Mouse (Mus musculus) embryonic fibroblast, embryonic 13.5 days (primary cell): ENCODE results near the gene Nupr1. TPM values are rescaled to one million over a fixed set of nuclear protein-coding genes. Genes with fewer than 3 reads are reported as not detected.
A peak's percentile ranks its signal among the peaks of the same experiment; 100 is the strongest.

ENCODE experiments used
- H3K27ac ChIP-seq: 2 replicates; pipeline ENCODE4 v1.5.1; 2012; ENCODE audit warnings: low read length, control low read depth, inconsistent platforms; ENCODE audit not compliant: insufficient read depth
- H3K4me1 ChIP-seq: 2 replicates; pipeline ENCODE4 v1.6.1; 2011; ENCODE audit warnings: low read length; ENCODE audit not compliant: control insufficient read depth, insufficient read depth
- H3K4me3 ChIP-seq: 2 replicates; pipeline ENCODE4 v1.5.1; 2011; ENCODE audit warnings: mild to moderate bottlenecking, control low read depth, low read length; ENCODE audit not compliant: insufficient read depth
- CTCF ChIP-seq: IDR thresholded peaks from 2 replicates; pipeline ENCODE4 v1.5.1; 2011; ENCODE audit warnings: mild to moderate bottlenecking, control low read depth, low read length, moderate library complexity, borderline replicate concordance; ENCODE audit not compliant: insufficient read depth
- POLR2A ChIP-seq: IDR thresholded peaks from 2 replicates; pipeline ENCODE4 v1.6.1; 2011; ENCODE audit warnings: low read depth, mild to moderate bottlenecking, control low read depth, low read length, moderate library complexity
- polyA plus RNA-seq: library from polyadenylated mRNA; stranded (reverse); fragments of >200 nt; gene quantifications from 2 replicates; pipeline ENCODE4 v1.2.4, GENCODE M21; 2011; ENCODE audit warnings: low read depth; ENCODE audit not compliant: missing spikeins, insufficient read length

The Nupr1 gene
- polyA plus RNA-seq, 1 experiment, result 179 TPM

DNA sequence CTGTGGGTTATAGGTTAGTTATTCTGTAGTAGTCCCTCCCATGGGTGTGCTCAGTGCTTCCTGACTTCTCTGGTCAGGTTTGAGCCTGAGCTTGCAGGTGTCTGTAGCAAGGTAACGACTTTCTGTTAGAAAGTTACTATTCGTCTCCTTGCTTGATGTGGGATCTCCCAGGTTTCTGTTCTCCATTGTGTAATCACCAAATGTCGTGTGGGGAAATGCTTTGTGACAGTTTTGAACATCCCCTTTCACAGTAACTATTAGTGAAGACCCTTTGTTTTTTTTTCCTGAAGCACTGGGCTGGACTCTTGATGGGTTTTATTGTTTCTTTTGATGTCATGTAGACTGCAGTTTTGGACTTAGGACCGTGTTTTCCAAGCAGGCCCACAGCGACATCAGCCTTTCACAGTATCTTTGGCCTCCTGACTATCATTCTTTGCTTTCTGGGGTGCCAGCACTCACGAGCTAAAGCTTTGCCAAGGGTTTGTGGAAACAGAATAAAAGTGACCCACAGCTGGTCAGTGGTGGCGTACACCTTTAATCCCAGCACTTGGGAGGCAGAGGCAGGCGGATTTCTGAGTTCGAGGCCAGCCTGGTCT is 36.9 kb upstream of the Nupr1 start:
- H3K4me3 ChIP-seq, result no peak overlapping the region
- TF ChIP-seq CTCF, result no peak
- TF ChIP-seq POLR2A, result no peak
- no peaks in the 10 kb centered on the region for H3K4me1 ChIP-seq
- no peak overlapping the region for H3K27ac ChIP-seq

DNA sequence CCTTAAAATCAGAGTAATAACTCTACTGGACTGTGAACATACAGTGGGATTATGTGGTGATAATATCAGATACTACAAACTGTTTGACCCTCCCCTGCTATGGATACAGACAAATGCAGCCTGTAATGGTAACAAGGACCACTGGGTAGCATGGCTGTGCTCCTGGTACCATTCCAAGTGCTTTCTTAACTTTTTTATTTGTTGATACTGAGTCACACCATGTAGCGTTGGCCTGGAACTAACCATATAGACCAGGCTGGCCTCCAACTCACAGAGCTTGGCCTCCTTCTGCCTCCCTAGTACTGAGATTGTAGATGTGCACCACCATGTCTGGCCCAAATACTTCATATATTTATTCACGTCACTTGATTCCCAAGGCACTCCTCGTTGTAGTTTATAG is 34.6 kb upstream of the Nupr1 start:
- no peaks in the 10 kb centered on the region for H3K4me1 ChIP-seq
- H3K4me3 ChIP-seq, result no peak overlapping the region
- no peak for TF ChIP-seq POLR2A
- TF ChIP-seq CTCF, result no peak
- H3K27ac ChIP-seq, result no peak overlapping the region

- TF ChIP-seq POLR2A (no peak), CTCF (no peak)
- H3K4me1 ChIP-seq, result no peaks in the 10 kb centered on the region
- no peak overlapping the region for H3K27ac ChIP-seq
- H3K4me3 ChIP-seq, result no peak overlapping the region
Measured at GRCm38 (mm10) chr7:126663646-126664045, 33.0 kb upstream of the Nupr1 start.

DNA sequence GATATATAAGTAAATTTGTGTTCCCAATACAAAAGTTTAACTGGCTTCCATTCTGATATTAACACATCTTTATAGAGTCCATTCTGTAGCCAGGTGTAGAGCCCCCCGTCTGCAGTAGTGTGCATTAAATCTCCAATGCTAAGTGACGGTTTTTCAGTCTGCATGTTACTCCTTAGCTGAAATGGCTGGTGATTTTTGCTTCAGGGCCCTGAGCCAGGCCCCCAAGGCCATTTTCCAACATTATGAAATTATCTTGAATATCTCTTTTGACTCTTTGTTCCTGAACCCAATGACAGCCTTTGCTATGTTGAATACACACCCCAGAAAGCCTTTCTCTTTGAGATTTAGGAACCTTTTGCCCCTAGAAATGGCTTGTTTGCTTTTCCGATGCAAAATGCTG is 29.1 kb upstream of the Nupr1 start:
- TF ChIP-seq CTCF, result no peak
- no peak for TF ChIP-seq POLR2A
- Histone ChIP-seq H3K4me1 (no peaks in the 10 kb centered on the region), H3K27ac (no peak overlapping the region), H3K4me3 (no peak overlapping the region)

DNA sequence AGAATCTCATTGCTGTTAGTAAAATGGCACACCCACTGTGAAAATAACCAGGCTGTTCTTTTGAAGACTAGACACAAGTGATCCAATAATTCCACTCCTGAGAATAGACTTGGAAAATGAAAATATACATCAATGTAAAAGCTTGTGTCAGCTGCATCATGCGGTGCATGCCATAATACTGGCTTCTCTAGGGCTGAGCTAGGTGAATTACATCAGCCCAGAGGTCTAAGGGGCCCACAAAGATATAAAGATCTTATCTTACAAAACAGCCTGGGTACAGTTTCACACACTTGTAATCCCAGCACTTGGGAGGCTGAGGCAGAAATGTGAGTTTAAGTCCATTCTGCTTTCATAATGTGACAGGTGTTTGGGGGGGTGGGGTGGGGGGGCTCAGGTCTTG is 26.9 kb upstream of the Nupr1 start:
- no peak for TF ChIP-seq CTCF
- TF ChIP-seq POLR2A, result no peak
- H3K4me3 ChIP-seq, result no peak overlapping the region
- H3K4me1 ChIP-seq, result no peaks in the 10 kb centered on the region
- H3K27ac ChIP-seq, result no peak overlapping the region

GRCm38 (mm10) chr7:126655695-126656094 is 25.0 kb upstream of the Nupr1 start:
- TF ChIP-seq CTCF, result no peak
- no peak for TF ChIP-seq POLR2A
- H3K4me1 ChIP-seq, result no peaks in the 10 kb centered on the region
- H3K27ac ChIP-seq, result no peak overlapping the region
- H3K4me3 ChIP-seq, result no peak overlapping the region

DNA sequence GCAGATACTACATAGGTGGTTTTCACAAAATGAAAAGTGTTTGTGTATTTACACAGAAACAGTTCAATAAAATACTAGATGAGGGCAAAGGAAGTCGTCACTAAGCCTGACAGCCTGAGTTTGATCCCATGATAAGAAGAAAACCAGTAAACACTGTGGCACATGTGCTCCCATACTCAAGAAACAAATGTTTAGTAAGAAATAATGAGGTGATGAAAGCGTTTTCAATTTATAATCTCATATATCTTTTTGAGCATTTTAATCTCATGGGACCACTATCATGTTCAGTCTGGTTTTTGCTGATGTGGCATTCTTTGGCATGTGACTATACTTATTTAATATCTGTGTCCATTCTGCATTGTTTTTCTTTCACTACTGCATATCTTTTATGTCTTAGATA is 23.3 kb upstream of the Nupr1 start:
- H3K4me1 ChIP-seq, result peaks cover 2% of the 10 kb centered on the region; the same call in 1 of the 2 replicates
- TF ChIP-seq CTCF (no peak), POLR2A (no peak)
- no peak overlapping the region for H3K27ac ChIP-seq
- H3K4me3 ChIP-seq, result no peak overlapping the region

- H3K27ac ChIP-seq, result no peak overlapping the region
- no peak overlapping the region for H3K4me3 ChIP-seq
- H3K4me1 ChIP-seq, result peaks cover 2% of the 10 kb centered on the region; the same call in 1 of the 2 replicates
- no peak for TF ChIP-seq POLR2A
- no peak for TF ChIP-seq CTCF
Measured at GRCm38 (mm10) chr7:126650852-126651251, 20.2 kb upstream of the Nupr1 start.

DNA sequence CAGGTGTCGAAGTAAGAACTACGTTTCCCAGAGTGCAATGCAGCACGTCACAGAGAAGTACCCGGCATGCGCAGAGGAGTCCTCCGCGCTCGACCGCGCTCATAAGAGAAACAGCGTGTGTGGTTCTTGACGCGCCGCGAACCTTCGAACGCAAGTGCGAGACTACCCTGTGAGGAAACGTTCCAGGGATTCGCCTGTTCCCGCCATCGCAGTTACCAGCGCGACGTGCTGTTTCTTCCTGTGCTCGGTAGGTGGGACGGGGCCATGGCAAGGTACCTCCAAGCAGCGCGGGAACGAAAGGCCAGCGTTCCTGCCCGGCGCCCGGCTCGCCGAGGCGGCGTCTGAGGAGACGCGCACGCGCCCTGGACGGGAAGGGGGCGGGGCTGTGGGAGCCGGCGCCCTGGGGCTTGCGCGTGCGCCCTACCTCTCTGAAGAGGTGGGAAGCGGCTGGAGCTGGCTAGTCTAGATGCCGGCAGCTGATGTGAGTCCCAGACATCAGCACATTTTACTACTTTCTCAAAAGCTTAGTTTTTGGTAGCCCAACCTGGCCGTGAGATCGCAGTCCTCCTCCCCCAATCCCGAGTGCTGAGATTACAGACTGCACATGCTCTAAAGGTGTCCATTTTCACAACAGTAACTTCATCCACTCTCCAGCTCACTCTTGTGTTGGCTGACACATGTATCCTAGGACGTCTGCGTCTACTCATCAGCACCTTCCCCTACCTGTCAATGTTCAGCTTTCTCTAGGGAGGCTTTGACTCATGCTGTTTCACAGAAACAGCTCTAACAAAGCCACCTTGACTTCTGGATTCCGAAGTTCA is 18.8 kb upstream of the Nupr1 start, which contains the start of gene Sgf29:
Gene Sgf29 (plus strand): TSS at position 79 of the 821 bp plus-strand sequence.
- H3K27ac ChIP-seq, result peak within 1 kb of the TSS; percentile 49
- peak; percentile 99 for TF ChIP-seq POLR2A
- TF ChIP-seq CTCF, result no peak
- peaks cover 2% of the 10 kb centered on the region; the same call in 1 of the 2 replicates for H3K4me1 ChIP-seq
- peak within 1 kb of the TSS; percentile 62 for H3K4me3 ChIP-seq

DNA sequence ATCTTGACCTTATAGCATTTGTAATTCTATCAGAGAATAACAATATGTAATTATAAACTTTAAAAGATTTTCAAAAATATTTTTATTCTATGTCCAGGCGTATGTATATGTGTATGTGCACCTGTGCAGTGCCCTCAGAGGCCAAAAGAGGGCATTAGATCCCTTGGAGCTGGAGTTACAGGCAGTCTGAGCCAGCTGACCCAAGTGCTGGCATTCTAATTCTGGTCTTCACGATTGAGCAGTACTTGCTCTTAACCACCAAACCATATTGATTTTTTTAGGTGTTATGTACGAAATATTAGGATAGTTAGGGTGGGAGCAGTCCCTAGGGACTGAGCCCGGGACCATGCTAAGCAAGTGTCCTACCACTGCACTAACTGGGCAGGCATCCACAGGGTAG is 17.8 kb upstream of the Nupr1 start:
- TF ChIP-seq POLR2A (no peak), CTCF (no peak)
- no peak overlapping the region for H3K4me3 ChIP-seq

More for the DNA sequence above, 17.8 kb upstream of the Nupr1 start:
- Histone ChIP-seq H3K27ac (no peak overlapping the region), H3K4me1 (peaks cover 2% of the 10 kb centered on the region; the same call in 1 of the 2 replicates)
